Mouse (Mus musculus) brain, embryonic 14.5 days (tissue): ENCODE measurements around the gene Ppp1r12b.

Experiments
- CTCF ChIP-seq: fragments of 200-500 bp; IDR thresholded peaks from 2 replicates; pipeline ENCODE4 v1.5.1; 2012; ENCODE audit warnings: inconsistent platforms, mild to moderate bottlenecking, moderate library complexity, borderline replicate concordance; ENCODE audit not compliant: insufficient read depth, insufficient read length; ENCODE audit errors: extremely low read depth
- POLR2A ChIP-seq: fragments of 200-500 bp; IDR thresholded peaks from 2 replicates; pipeline ENCODE4 v1.6.1; 2012; ENCODE audit warnings: mild to moderate bottlenecking, inconsistent platforms, borderline replicate concordance; ENCODE audit not compliant: poor library complexity, insufficient read depth, insufficient read length, severe bottlenecking; ENCODE audit errors: extremely low read depth

GRCm38 (mm10) chr1:134909442-134909841, 46.3 kb downstream of the Ppp1r12b start:
- TF ChIP-seq CTCF (no peak), POLR2A (no peak)
